Mouse (Mus musculus) left cerebral cortex, postnatal 10 days (tissue): ENCODE data around the gene Elp5. TPM values are rescaled to one million over a fixed set of nuclear protein-coding genes. Genes with fewer than 3 reads are reported as not detected.

Experiments
- DNase-seq, 2 experiments: peaks; one replicate each; pipeline ENCODE4 v3.0.0; 2021 to 2022; ENCODE audit warnings: low spot score in 2 of 2, mixed read lengths in 1 of 2; ENCODE audit errors: extremely low spot score in 1 of 2
- intact Hi-C: fragments of 180-260 bp; cut with DNase I; formaldehyde crosslinking; loops from one replicate; pipeline ENCODE4 v1.15.1; 2025
- total RNA-seq, 2 experiments: library from RNA; stranded (reverse); gene quantifications; 2 replicates each; pipeline ENCODE4 v1.2.3; 2021

The Elp5 gene
- total RNA-seq, result 100 to 1,000 TPM; 114 to 125 TPM

- intact Hi-C loops, result no loop called here
- no peak for DNase-seq
These were observed at the start of gene Elp5 for GRCm38 (mm10) chr11:69982225-69982624. Gene Elp5 (minus strand): TSS chr11:69982517.

GRCm38 (mm10) chr11:70031321-70031670, 49.0 kb upstream of the Elp5 start:
- no peak for DNase-seq
- intact Hi-C loops, result no loop called here

GRCm38 (mm10) chr11:70030651-70031320, 48.5 kb upstream of the Elp5 start:
- intact Hi-C loops, result no loop called here
- no peak for DNase-seq

GRCm38 (mm10) chr11:70029829-70030550, 47.7 kb upstream of the Elp5 start:
- intact Hi-C loops, result no loop called here
- DNase-seq, result no peak

GRCm38 (mm10) chr11:70029130-70029801, 46.9 kb upstream of the Elp5 start:
- intact Hi-C loops, result no loop called here
- peak; percentile 92 to 93 for DNase-seq

- no peak for DNase-seq
- intact Hi-C loops, result no loop called here
These were observed 46.2 kb upstream of the Elp5 start for GRCm38 (mm10) chr11:70028401-70029129.

GRCm38 (mm10) chr11:70027397-70027796, 45.1 kb upstream of the Elp5 start:
- DNase-seq, result peak in 1 of 2 experiments; percentile 67

GRCm38 (mm10) chr11:70026689-70027088, 44.4 kb upstream of the Elp5 start:
- intact Hi-C loops, result no loop called here
- DNase-seq, result peak in 1 of 2 experiments; percentile 83

More at GRCm38 (mm10) chr11:70027397-70027796, 45.1 kb upstream of the Elp5 start:
- intact Hi-C loops, result no loop called here

GRCm38 (mm10) chr11:70024151-70024514, 41.8 kb upstream of the Elp5 start:
- intact Hi-C loops, result no loop called here
- no peak for DNase-seq

- peak in 1 of 2 experiments; percentile 72 for DNase-seq
- intact Hi-C loops, result no loop called here
These were observed 41.3 kb upstream of the Elp5 start for GRCm38 (mm10) chr11:70023481-70024150.

- intact Hi-C loops, result no loop called here
These were observed 39.2 kb upstream of the Elp5 start for GRCm38 (mm10) chr11:70021264-70022132.

GRCm38 (mm10) chr11:70020731-70021263, 38.5 kb upstream of the Elp5 start:
- intact Hi-C loops, result no loop called here
- peak; percentile 75 to 84 for DNase-seq

More at GRCm38 (mm10) chr11:70021264-70022132, 39.2 kb upstream of the Elp5 start:
- DNase-seq, result peak; percentile 98 to 99

GRCm38 (mm10) chr11:70020022-70020631, 37.8 kb upstream of the Elp5 start:
- DNase-seq, result peak in 1 of 2 experiments; percentile 73
- intact Hi-C loops, result no loop called here

- DNase-seq, result no peak
- intact Hi-C loops, result no loop called here
These were observed 37.2 kb upstream of the Elp5 start for GRCm38 (mm10) chr11:70019495-70020021.

GRCm38 (mm10) chr11:70018131-70018990, 36.0 kb upstream of the Elp5 start:
- DNase-seq, result peak; percentile 81 to 85
- intact Hi-C loops, result no loop called here

GRCm38 (mm10) chr11:70017199-70017767, 35.0 kb upstream of the Elp5 start:
- intact Hi-C loops, result no loop called here
- no peak for DNase-seq
